Mouse (Mus musculus) cerebellum, postnatal 25 days (tissue): ENCODE measurements around the gene Eed.

Source experiments
- DNase-seq, 2 experiments: peaks; one replicate each; pipeline ENCODE4 v3.0.0; 2021; ENCODE audit warnings: mixed read lengths in 2 of 2

The Eed gene

GRCm38 (mm10) chr7:89907950-89908349 is 72.8 kb downstream of the Eed start:
- peak; percentile 71 to 87 for DNase-seq
